Comparison of ENCODE assay signal across 12 mouse cellular contexts in the genomic region with DNA sequence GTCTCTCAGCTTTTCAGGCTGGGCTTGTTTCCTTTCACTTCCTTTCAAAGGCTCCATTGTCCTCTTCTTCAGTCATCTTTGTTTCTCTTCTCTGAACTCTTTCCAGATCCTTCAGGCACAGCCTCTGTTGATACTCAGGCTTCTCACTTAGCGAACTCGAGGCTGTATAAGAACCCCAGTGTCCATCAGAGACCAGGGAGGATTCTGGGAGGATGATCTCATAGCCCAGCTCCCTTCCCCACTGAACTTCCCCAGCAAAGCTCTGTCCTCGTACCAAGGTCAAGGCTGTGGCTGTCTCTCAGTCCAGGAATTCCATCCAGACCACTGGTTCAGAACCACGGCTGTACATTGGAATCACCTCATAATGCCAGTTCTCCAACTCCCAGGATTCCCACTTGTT. TPM values are rescaled to one million over a fixed set of nuclear protein-coding genes. Genes with fewer than 3 reads are reported as not detected.
DNase-seq lines count a peak whose midpoint lies in the region; ATAC-seq lines count a peak whose summit lies in the region.
"Had no signal": no experiment of that assay in that cellular context is flagged by ENCODE, and none has a peak within 500 bp of the region (broad histone marks: within the 10 kb centered on the region; RNA-seq: fewer than 3 reads in every experiment).

No protein-coding gene starts in this region.

- H3K9me3 ChIP-seq in heart, embryonic 12.5 days (replicated peaks) = no peaks in the 10 kb centered on the region
- no peaks in the 10 kb centered on the region for H3K9me3 ChIP-seq in neural tube, embryonic 13.5 days
- no peaks in the 10 kb centered on the region for H3K9me3 ChIP-seq in forebrain, embryonic 13.5 days (replicated peaks)
- H3K9me3 ChIP-seq: stomach, embryonic 15.5 days had no signal

- H3K4me1 ChIP-seq in heart, embryonic 12.5 days (replicated peaks) = peaks cover 13% of the 10 kb centered on the region; the same call in 1 of the 2 replicates
- H3K4me1 ChIP-seq in neural tube, embryonic 13.5 days (replicated peaks) = peaks cover 20% of the 10 kb centered on the region
- peaks cover 9% of the 10 kb centered on the region for H3K4me1 ChIP-seq in forebrain, embryonic 13.5 days
- H3K4me1 ChIP-seq: stomach, embryonic 15.5 days had no signal

- no peaks in the 10 kb centered on the region for H3K36me3 ChIP-seq in heart, embryonic 12.5 days
- H3K36me3 ChIP-seq in neural tube, embryonic 13.5 days = no peaks in the 10 kb centered on the region
- H3K36me3 ChIP-seq in forebrain, embryonic 13.5 days (ENCODE audit: poor library complexity, severe bottlenecking) = no peaks in the 10 kb centered on the region
- H3K36me3 ChIP-seq: stomach, embryonic 15.5 days had no signal

- H3K4me3 ChIP-seq in heart, embryonic 12.5 days = no peak overlapping the region
- no peak overlapping the region for H3K4me3 ChIP-seq in neural tube, embryonic 13.5 days
- H3K4me3 ChIP-seq in forebrain, embryonic 13.5 days = no peak overlapping the region
- H3K4me3 ChIP-seq: stomach, embryonic 15.5 days had no signal

- H3K9ac ChIP-seq in heart, embryonic 12.5 days = no peak overlapping the region
- no peak overlapping the region for H3K9ac ChIP-seq in neural tube, embryonic 13.5 days
- no peak overlapping the region for H3K9ac ChIP-seq in forebrain, embryonic 13.5 days
- H3K9ac ChIP-seq: stomach, embryonic 15.5 days had no signal

- ATAC-seq in heart, embryonic 12.5 days (ENCODE audit: insufficient number of reproducible peaks, low FRiP score) = 0 out of 2 replicates have a peak, but pooled peaks have one; percentile 45
- peak; percentile 65; the same call in 1 of the 2 replicates for ATAC-seq in neural tube, embryonic 13.5 days (ENCODE audit: low read depth)
- peak; percentile 55; the same call in 1 of the 2 replicates for ATAC-seq in forebrain, embryonic 13.5 days
- ATAC-seq in granulocyte monocyte progenitor cell, adult 5-6 weeks (replicated peaks; ENCODE audit: poor library complexity, severe bottlenecking) = no peak
- no peak for ATAC-seq in inflammation-experienced regulatory T-cells, adult 6 months

- no peaks in the 10 kb centered on the region; the same call in 1 of the 2 replicates for H3K27me3 ChIP-seq in heart, embryonic 12.5 days (replicated peaks)
- 0 out of 2 replicates have a peak, but pooled peaks cover under 1% of the 10 kb centered on the region for H3K27me3 ChIP-seq in neural tube, embryonic 13.5 days
- no peaks in the 10 kb centered on the region for H3K27me3 ChIP-seq in forebrain, embryonic 13.5 days
- H3K27me3 ChIP-seq: stomach, embryonic 15.5 days had no signal

- WGBS in heart, embryonic 12.5 days = 26% methylated on average over 4 of the region's 4 CpGs
- 50% methylated on average over 4 of the region's 4 CpGs for WGBS in neural tube, embryonic 13.5 days
- 25% methylated on average over 4 of the region's 4 CpGs for WGBS in forebrain, embryonic 13.5 days

- intact Hi-C loops in heart, postnatal 14 days (cut with DNase I) = no loop called here

- no peak for DNase-seq in heart, postnatal 14 days
- no peak for DNase-seq in neural tube, embryonic 10.5 days (ENCODE audit: extremely low spot score, low spot score)
- no peak for DNase-seq in urinary bladder, postnatal 36 days (ENCODE audit: low spot score in 2 of 2)
- DNase-seq: gastrocnemius, postnatal 36 days; lung, postnatal 36 days had no signal

- 0 out of 2 replicates have a peak overlapping the region, but pooled peaks have one; percentile 6 for H3K4me2 ChIP-seq in heart, embryonic 12.5 days
- H3K4me2 ChIP-seq in neural tube, embryonic 13.5 days = no peak overlapping the region
- H3K4me2 ChIP-seq in forebrain, embryonic 13.5 days = no peak overlapping the region
- H3K4me2 ChIP-seq: stomach, embryonic 15.5 days had no signal

- H3K27ac ChIP-seq in heart, embryonic 12.5 days (ENCODE audit: poor library complexity, severe bottlenecking) = peak overlapping the region; percentile 46
- H3K27ac ChIP-seq in neural tube, embryonic 13.5 days (replicated peaks) = 0 out of 2 replicates have a peak overlapping the region, but pooled peaks have one; percentile 7
- H3K27ac ChIP-seq in forebrain, embryonic 13.5 days = no peak overlapping the region
- H3K27ac ChIP-seq: stomach, embryonic 15.5 days had no signal

RNA-seq across cellular contexts. Expression of a gene that starts 18.4 kb away (rescaled TPM):
- 0.47 and 0.54 TPM in 2 replicates for polyA plus RNA-seq in heart, embryonic 12.5 days (2016; fragmentation: Nextera tagmentation; extraction: Ambion mirVana)
- 1 to 10 TPM; 2.2 to 2.8 TPM for total RNA-seq in heart, postnatal 14 days (2021)
- polyA plus RNA-seq in neural tube, embryonic 13.5 days (2015; fragmentation: Nextera tagmentation; extraction: Ambion mirVana) = 0.56 and 0.68 TPM in 2 replicates
- 0.31 TPM in 2 replicates for polyA plus RNA-seq in forebrain, embryonic 13.5 days (2015; fragmentation: Nextera tagmentation; extraction: Ambion mirVana)
- total RNA-seq in granulocyte monocyte progenitor cell, adult 5-6 weeks (2014; fragmentation: Nextera tagmentation) = 4.8 and 7.6 TPM in 2 replicates
- 4.3 and 4.8 TPM in 2 replicates for total RNA-seq in granulocyte monocyte progenitor cell, adult 5-6 weeks (2017)
- polyA plus RNA-seq in inflammation-experienced regulatory T-cells, adult 6 months (2017; shearing (Covaris generic)) = 100 to 1,000 TPM; 108 to 140 (median 136) TPM

RNA-seq across cellular contexts. Expression of a gene that starts 54.2 kb away (rescaled TPM):
- polyA plus RNA-seq in heart, embryonic 12.5 days (2016; fragmentation: Nextera tagmentation; extraction: Ambion mirVana) = not detected in 2 replicates
- under 1 TPM; 0.07 to 0.15 TPM for total RNA-seq in heart, postnatal 14 days (2021)
- 0.19 TPM in 1 of 2 replicates, not detected in the other for polyA plus RNA-seq in neural tube, embryonic 13.5 days (2015; fragmentation: Nextera tagmentation; extraction: Ambion mirVana)
- not detected in 2 replicates for polyA plus RNA-seq in forebrain, embryonic 13.5 days (2015; fragmentation: Nextera tagmentation; extraction: Ambion mirVana)
- total RNA-seq in granulocyte monocyte progenitor cell, adult 5-6 weeks (2014; fragmentation: Nextera tagmentation) = not detected in 2 replicates
- not detected in 2 replicates for total RNA-seq in granulocyte monocyte progenitor cell, adult 5-6 weeks (2017)
- not detected for polyA plus RNA-seq in inflammation-experienced regulatory T-cells, adult 6 months (2017; shearing (Covaris generic))
- polyA plus RNA-seq: limb, embryonic 11.5 days had no signal

Comparison
In these comparisons a context has a peak if more than half of its experiments do, and no peak if none do; other contexts are left out.
1. ATAC-seq: peak in heart, embryonic 12.5 days (single experiment), neural tube, embryonic 13.5 days (single experiment) and forebrain, embryonic 13.5 days (single experiment); none in granulocyte monocyte progenitor cell, adult 5-6 weeks (single experiment) and inflammation-experienced regulatory T-cells, adult 6 months (single experiment).
2. RNA of a gene that starts 18.4 kb away (polyA plus RNA-seq): 108 to 140 TPM in inflammation-experienced regulatory T-cells, adult 6 months; 0.56 to 0.68 TPM in neural tube, embryonic 13.5 days, 0.47 to 0.54 TPM in heart, embryonic 12.5 days and 0.31 TPM in forebrain, embryonic 13.5 days; every median in the first group is over 10 times any median in the second.